Mouse (Mus musculus) kidney, postnatal 10 days (tissue): ENCODE results near the gene Arhgap19.

ENCODE experiments used
- DNase-seq: peaks from one replicate; pipeline ENCODE4 v3.0.0; 2021; ENCODE audit warnings: mixed read lengths

Gene Arhgap19

DNA sequence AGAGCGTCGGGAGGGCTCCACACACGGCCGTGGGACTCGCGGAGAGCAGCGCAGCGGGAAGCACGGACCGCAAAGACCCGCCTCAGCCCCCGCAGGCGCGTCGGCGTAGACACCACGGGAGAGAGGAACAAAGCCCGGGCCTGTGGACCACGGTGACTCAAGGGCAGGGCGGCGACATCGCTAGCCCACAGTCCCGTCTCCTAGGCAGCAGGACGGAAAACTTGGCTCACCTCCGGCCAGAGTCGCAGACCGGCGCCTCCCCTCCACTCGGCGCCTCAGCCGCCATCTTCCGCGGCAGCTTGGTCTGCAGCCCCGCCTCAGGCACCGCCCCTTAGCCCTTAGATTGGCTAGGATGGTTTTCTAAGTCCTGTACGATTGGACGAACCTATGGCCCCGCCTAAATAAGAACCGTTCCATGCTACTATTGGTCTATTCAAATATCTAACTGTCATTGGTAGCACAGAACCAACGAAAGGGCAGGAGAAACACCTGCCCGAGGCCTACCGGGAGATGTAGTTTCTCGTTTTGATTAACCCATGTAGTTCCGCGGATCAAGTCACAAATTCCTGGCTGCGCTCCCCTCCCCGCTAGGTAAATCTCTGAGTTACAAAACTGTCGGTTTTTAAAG is at the start of gene Arhgap19:
Gene Arhgap19 (minus strand): TSS at position 306 of the 628 bp plus-strand sequence.
- peak; percentile 94 for DNase-seq

DNA sequence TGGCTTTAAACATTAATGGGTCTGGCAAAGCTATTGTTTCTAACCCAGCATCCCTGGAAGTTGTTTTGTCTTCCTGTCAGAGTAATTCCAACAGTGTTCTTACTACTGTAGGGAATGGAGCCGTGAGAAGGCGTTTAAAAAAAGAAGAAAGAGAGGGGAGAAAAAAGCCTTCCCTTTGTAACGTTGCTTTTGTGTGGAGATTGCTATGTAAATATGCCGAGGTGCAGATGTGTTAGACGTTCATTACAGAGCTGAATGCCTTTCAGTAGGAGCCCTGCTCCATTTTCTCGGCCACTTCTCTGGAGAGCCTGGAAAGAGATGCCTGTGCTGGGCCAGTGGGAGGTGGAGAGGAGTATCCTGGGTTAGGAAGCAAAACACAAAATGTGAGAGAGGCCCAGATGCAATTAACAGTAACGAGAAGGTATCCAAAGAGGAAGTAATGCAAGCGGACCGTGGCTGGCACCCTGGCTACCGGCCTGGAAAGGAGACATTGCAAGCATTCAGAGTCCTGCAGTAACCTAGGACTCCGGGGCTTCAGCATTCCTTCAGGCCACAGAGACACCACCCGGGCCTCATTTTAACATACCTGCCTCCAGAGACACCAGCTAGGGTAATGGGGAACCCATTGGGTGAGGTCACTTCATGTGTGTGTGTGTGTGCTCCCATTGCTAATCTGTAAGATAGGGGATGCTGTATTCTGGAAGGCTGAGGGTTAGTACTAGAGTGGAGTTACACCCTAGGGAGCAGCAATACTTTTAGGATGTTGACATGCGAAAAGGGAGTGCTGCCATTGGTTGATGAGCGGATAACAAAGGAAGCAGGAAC is 49.1 kb upstream of the Arhgap19 start:
- peak; percentile 21 for DNase-seq

DNA sequence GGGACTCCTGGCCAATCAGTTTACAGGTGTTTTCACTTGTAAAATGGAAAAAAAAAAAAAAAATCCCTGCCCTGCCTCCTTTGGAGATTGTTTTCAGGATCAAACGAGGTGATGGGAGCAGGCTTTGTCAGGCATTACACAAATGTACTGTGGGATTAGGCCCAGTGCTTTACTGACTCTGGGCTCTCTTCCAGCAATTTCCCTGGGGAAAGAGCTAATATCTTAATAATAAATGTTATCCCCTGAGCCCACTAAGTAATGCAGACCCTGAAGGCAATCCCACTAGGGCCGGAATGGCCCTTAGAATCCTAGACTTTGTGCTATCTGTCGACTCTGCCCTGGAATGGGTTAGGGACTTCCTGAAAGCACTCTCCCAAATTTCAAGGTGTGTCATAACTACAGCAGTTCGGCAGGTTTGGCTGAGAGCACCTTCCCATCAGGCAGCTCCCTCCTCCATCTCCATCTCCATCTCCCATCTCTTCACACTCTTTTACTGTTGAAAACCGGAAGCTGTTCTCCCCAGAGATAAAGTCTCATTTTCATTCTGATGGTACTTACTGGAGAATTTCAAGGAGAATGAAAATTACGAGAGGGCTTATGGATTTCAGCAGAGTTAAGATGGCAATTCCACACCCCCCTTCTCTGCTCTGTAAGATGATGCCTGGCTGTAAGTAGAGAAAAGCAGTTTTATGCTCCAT is 48.3 kb upstream of the Arhgap19 start:
- DNase-seq, result no peak

DNA sequence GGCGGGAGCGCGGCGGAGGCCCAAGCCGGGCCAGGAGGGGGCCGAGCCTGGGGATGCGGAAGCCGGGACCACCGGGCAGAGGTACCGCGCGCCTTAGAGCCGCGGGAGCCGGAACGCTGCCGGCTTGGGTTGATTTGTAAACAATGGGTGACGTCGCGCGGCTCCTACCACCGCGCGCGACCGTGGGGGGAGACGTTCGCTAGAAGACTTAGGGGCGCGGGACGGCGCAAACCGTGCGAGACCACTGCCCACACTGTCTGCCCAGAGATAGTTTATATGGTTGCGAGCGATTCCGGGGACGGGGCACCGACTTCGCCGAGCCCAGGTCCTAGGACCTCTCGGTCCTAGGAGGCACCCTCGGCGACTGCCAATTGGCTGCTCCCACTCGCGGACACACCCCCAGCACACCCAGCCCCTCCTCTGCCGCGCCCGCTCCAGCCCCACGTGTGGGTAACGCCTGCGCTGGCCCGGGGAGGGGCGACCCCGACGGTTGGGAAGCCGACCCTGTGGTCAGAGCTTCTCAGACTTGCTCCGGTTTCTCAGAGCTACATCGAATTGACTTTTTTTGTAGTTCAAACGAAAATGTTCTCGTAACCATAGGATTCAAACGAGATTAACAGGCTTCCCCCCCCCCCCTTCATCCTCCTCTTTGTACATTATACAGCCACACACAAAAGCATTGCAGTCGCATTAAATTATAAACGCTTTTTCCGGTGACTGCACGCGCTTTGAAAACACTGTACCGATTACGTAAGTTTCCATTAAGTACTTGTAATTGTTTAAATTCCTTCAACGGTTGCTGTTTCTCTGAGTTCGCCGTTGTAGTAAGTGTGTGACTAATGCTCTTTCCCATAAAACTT is 46.4 kb upstream of the Arhgap19 start, which contains the start of gene Frat2:
Gene Frat2 (minus strand): TSS at position 141 of the 860 bp plus-strand sequence.
- DNase-seq, result peak; percentile 93

DNA sequence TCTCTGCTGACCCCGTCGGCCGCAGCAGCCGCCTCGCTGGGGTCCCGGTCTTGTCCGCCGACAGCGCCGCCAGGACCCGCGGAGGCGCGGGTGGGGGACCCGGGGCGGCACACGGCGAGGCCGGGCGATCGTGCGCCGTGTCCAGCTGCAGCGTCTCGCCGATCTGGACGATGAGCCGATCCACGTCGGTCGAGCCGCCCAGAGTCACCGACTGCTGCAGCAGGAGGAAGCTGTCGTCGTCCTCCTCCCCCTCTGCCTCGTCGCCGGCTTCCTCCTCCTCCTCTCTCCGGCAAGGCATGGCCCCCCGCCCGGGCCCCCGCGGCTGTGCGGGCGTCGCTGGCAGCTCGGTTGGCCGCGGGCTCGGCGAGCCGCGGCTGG is 45.8 kb upstream of the Arhgap19 start:
- DNase-seq, result peak; percentile 73

DNA sequence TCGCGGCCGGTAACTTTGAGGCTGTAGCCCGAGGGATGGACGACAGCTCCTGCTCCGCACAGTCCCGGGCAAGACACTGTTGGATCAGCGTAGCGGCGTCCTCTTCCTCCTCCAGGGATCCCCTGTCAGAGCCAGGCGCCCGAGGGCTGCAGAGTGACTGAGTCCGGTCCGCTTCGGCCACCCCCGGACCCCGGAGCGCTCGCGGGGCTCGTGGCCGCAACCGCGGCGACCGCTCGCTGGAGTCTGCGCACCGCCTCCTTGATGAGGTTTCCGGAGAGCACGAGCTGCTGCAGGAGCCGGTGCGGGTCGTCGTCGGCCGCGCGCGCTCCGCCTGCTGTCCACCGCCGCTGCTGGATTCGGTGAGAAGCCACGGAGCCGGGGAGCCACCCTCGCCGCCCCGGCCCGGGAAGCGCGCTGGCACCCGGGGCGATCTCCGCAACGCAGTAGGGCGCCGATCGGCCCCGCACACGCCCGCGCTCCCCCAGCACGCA is 45.3 kb upstream of the Arhgap19 start:
- peak; percentile 64 for DNase-seq

DNA sequence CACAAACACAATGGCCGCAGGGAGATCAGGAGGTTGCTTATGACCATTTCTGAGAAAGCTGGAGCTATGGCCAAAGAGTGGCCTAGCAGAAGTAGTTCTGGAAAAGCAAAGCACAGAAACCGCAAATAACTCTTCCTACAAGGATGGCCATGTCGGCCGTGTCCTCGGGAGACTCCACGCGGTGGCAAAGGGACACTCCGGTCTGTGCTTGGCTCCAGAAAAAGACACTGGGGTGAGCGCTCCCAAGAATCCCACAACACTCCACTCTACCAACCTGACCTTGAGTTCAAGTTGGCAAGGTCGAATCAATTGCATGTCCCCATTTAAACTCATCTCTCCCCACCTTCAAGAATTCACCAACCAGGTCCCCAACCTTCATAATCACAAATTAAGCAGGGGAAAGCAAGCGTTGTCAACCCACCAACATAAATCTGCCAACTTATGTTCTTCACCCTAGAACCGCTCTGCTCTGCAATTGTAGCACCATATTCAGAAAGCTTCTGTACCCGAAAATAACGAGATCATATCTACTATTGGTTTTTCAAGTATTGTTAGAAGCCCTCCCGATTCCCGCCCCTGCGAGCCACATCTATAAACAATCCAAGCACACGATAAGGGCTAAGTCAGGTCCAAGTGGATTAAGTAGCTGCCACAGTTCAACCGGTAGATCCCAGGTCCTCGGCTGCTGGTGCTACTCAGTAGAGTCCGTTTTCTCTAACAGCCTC is 44.7 kb upstream of the Arhgap19 start:
- DNase-seq, result peak; percentile 51

DNA sequence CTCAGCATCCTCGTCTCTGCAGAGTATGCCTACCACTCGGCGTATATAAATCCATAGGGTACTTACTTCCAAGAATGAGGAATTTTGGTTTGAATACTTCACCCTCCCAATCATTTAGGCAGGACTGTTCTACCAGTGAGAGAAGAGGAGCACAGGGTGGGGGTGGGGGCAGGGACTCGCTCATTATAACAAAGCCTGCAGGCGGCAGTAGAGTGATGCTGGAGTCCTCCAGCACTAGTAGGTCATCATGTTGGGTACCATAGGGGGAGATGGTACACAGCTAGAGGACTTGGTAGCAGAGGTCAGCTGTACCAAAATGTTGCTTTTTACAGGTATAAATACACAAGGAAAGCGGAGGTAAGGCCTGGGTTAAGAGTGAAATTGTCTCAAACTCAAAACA is 42.5 kb upstream of the Arhgap19 start:
- DNase-seq, result no peak

DNA sequence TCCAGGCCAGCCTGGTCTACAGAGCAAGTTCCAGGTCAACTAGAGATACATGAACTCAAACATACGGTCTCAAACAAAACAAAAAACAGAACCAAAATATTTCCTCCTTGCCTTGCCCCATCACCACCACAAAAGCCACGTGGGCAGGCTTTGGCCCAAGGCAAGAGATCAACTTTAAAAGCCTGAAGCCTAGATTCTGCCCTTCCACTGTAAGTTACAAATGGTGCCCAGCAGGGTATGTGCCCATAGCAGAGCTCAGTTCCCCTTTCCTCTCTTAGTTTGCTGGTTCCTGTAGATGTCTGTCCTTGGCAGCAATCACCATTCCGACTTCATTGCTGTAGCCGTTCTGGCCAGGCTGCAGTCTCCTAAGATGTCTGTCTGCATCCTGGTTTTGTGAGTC is 40.9 kb upstream of the Arhgap19 start:
- no peak for DNase-seq

DNA sequence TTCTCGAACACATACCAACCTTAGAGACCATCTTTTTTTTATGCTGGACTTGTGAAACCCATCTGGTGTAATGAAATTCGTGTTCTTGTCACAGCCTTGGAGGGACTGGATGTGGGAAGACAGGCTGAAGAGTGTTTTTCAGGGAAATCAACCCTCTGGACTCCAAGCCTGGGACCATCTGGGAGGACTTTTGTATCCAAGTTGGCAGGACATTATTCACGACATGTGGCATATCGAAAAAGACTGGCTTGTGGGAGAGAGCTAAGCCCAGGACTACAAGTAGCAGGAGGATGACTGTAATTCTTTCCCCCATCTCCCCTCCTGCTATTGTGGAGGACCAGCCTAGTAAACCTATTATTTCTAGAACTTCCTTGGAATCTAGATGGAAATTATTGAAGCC is 40.3 kb upstream of the Arhgap19 start:
- no peak for DNase-seq

DNA sequence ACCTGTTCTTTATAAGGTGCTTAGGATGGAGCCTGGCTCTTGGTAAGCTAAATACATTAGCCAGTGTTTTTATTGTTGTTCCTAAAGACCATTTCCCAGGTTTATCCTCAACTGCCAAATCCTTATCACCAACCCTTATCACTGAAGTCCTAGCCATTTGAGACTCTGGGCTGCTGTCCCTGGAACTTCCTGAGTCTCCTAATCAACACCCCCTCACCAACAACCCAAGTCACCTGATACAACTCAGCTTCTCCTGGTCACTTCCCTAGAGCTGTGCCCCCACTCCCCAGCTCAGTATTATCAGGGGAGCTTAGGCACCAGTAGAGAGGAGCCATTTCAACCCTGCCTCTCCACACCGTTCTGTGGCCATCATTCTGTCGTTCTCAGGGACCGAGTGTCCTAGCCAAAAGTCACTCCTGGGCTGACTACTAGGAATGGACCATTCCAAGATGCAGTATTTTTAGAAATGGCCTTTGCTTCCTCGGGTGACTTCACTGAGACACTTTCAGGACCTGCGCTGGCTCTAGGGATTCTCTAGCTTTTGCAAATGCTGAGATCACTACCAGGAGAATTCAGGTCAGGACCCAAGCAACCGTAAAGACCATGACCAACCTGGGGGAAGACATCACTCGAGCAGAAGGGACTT is 39.4 kb upstream of the Arhgap19 start:
- no peak for DNase-seq

DNA sequence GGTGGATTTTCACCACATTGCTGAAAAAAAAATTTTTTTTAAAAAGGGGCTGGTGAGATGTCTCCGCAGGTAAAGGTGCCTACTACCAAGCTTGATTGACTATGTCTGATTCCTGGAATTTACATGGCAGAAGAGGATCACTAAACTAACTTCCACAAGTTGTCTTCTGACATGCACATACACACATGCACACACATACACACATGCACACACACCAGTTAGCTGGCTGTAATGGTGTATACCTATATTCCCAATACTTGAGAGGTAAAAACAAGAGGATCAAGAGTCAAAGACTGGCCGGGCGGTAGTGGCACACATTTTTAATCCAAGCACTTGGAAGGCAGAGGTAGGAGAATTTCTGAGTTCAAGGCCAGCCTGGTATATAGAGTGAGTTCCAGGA is 37.8 kb upstream of the Arhgap19 start:
- no peak for DNase-seq

DNA sequence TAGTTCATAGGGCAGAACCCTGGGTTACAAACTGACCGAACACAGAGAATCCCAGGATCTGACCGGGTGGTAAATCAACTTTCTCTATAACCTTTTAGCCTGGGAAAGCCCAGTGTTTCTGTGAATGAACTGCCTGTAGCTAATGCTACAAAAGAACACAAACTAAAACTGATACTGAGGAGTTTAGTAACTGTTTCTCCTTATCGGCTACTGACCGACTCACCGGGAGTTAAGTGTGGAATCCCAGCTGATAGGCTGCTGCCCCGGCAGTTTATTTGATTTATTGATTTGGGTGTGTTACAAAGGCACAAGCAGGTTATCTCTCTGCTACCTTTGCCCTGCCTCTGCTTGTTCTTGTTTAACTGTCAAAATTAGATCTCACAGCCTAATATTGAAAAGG is 37.0 kb upstream of the Arhgap19 start:
- DNase-seq, result no peak

DNA sequence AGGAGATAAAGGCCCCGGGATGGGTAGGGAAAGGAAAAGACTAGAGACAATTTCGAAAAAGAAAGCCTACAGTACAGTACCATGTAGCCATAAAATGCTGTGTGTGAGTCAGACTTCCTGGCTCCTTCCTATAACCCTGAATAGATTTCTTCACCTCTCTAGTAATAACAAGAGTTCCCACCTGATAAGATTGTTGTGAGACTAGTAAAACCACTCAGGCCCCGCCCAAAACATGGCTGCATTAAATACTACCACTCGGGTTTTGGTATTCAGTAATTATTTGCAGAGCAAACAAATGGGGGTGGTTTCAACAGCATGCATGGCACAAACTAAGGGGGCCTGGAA is 36.0 kb upstream of the Arhgap19 start:
- no peak for DNase-seq

DNA sequence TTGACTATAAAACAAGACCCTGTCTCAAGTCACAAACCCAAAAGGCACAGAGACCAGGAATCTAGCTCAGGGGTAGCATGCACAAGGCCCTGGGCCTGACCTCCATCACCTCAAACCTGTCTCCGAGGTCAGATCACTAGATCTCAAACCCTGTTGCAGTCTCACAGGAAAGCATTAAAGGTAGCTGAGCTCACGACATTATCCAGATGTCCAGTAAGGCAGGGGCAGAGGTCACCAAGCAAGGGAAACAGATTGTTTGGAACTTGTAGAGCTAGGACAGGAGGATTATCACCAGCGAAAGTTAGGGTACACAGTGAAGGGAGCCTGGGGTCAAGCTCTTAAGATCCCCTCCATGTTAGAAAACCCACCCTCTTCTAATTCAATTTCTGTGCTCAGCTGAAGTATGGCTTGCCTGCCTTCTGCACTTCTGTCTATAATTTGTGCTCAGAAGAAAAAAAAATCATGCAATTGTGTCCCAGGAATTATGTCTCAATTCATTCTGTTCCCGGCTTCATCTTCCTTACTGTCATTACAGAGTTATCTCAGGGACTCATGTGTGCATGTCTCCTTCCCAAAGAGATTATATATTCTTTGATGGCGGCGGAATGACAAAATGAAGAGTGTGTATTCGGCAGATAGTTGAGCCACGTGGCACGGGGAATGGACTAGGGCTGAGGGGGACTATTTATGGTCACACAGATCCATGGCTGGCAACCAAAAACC is 35.5 kb upstream of the Arhgap19 start:
- no peak for DNase-seq

DNA sequence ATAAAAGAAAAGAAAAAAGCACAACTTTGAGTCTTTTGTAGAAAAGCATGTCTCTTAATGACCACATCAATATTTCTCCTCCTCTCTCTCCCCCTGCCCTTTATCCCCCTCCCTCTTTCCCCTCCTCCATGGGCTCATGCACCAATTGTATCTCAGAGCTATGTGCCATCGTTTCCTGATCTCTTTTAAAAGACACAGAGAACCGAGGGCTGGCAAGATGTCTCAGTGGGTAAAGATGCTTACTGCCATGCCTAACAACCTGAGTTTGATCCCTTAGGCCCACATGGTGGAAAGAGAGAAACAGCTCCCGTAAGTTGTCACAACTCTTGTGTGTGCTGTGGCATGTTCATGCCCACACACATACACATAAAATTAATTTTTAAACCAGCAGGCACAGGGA is 34.9 kb upstream of the Arhgap19 start:
- DNase-seq, result no peak

DNA sequence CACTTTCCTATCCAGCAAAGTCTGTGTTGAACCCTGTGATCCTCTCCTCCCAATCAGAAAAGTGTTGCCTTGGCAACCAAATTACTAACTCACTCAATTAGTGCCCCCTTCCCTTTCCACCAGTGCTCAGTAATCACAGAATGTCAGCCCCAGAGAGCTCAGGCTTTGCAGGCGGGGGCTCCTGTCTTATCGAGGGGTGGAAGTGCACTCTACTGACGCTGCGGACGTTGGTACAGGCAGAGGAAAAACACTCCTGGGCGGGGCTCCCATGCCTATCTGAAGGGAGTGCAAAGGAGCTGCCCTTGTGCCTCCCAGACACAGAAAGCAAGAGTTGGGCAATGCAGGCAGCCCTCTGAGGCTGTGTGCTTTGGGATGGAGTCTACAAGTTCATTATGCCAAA is 34.0 kb upstream of the Arhgap19 start:
- DNase-seq, result peak; percentile 20

DNA sequence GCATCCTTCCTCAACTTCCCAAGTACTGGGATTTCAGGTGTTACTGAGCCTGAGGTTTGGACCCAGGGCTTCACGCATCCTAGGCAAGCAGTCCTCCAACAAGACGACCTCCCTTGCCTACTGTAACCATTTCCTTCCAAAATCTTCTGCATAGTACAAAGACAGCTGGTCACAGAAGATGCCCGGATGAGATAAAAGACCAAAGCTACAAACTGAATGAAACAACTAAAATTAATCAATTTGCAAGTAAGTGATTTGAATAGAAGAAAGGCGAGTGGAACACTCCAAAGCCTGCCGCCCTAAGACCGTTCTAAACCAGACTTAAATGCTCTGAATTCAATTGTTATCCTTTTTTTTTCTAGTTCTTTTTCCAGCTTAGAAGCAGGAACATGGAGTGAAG is 33.6 kb upstream of the Arhgap19 start:
- no peak for DNase-seq

DNA sequence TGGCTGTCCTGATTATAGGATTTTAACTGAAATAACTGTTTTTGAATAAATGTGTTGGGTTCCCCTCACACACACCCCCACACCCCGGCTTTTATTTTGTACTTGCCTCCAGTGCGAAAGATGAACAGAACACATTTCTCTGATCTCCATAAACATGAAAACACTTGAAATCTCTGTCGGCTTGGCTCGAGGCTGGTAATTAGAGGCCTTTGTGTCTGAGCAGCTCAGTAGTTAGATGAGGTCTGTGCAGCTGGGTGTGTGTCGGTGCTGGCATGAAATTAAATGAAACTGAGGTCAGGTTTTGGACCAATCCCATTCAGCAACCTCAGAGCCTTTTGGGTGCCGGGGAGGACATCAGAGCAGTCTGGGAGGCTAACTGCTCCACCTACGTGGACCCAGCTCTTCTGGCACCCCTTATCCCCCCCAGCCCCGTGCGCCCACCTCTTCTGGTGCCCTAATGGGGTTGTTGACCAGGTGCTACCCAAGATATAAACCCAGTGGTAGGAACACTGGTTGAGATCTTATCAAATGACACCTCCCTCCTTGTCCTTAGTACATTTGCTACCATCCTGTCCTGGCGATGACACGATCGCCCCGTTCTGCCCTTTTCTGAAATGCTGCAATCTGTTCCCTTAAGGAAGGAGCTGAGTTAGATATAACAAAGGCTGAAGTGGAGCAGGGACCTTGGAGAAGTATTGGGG is 30.8 kb upstream of the Arhgap19 start:
- DNase-seq, result no peak

DNA sequence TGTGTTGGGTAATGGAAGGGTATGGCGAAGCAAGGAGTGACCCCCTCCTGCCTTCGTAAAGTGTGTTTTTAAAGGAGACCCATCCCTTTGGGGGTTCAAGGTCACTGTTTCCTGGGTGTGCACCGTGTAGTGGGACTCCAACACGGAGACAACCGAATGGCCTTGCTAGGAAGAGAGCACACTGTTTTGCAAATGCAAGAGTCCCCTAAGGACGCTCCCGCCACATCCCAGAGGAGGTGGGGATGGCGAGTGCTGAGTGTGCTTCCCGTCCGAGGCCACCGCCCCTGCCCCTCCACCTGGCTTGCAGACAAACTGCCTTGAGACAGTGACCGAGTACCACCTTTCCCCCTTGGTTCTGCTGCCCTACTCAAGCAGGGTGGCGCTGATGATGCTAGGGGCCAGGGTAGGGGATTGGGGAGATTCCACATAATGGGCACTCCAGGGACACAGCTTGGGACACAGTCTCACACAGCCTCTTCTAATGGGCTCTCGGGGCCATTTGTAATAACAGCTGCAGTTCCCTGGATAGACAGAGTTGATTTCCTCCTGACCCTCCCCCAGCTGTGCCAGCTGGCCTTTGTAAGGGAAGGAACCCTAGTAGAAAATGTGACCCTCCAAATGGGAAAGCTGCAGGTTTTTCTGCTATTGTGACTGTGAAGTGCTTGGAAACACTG is 30.0 kb upstream of the Arhgap19 start:
- no peak for DNase-seq
